Comparison of ENCODE assay signal across 12 mouse cellular contexts in genomic region chr1:158343243-158343714, GRCm38 (mm10). TPM values are rescaled to one million over a fixed set of nuclear protein-coding genes. Genes with fewer than 3 reads are reported as not detected.
DNase-seq lines count a peak whose midpoint lies in the region; ATAC-seq and TF ChIP-seq lines count a peak whose summit lies in the region.
"Had no signal": no experiment of that assay in that cellular context is flagged by ENCODE, and none has a peak within 500 bp of the region (broad histone marks: within the 10 kb centered on the region; RNA-seq: fewer than 3 reads in every experiment).

No protein-coding gene starts in this region.

- no peak for TF ChIP-seq CTCF in kidney, adult 2 months (conservative IDR thresholded peaks at IDR 0.05; ENCODE audit: insufficient read depth, insufficient read length, low read depth, low read length)
- peak; percentile 54; the same call in 1 of the 2 replicates for TF ChIP-seq CTCF in brain, embryonic 14.5 days (IDR thresholded peaks at IDR 0.05; ENCODE audit: borderline replicate concordance, extremely low read depth, insufficient read depth, insufficient read length)
- peak; percentile 55 for TF ChIP-seq CTCF in forebrain, postnatal 0 days (IDR thresholded peaks at IDR 0.05; ENCODE audit: low read depth)
- TF ChIP-seq CTCF in midbrain, postnatal 0 days (IDR thresholded peaks at IDR 0.05), result peak; percentile 68

- no peaks in the 10 kb centered on the region for H3K36me3 ChIP-seq in kidney, embryonic 16.5 days (ENCODE audit: insufficient read depth, low read length)
- no peaks in the 10 kb centered on the region for H3K36me3 ChIP-seq in kidney, adult 2 months (ENCODE audit: control insufficient read depth, insufficient read depth, low read length)
- H3K36me3 ChIP-seq in forebrain, postnatal 0 days (ENCODE audit: insufficient read depth), result no peaks in the 10 kb centered on the region
- H3K36me3 ChIP-seq in midbrain, postnatal 0 days (ENCODE audit: insufficient read depth, low read length), result no peaks in the 10 kb centered on the region

- H3K27ac ChIP-seq in kidney, embryonic 16.5 days (ENCODE audit: low read length), result no peak overlapping the region
- H3K27ac ChIP-seq in kidney, adult 2 months (ENCODE audit: insufficient read depth, low read depth, low read length), result no peak overlapping the region
- no peak overlapping the region for H3K27ac ChIP-seq in forebrain, postnatal 0 days (ENCODE audit: low read depth, low read length)
- no peak overlapping the region for H3K27ac ChIP-seq in midbrain, postnatal 0 days (ENCODE audit: low read depth, low read length)

- no peak overlapping the region for H3K4me3 ChIP-seq in kidney, embryonic 16.5 days (ENCODE audit: low read length)
- no peak overlapping the region for H3K4me3 ChIP-seq in kidney, adult 2 months (ENCODE audit: insufficient read depth, low read depth, low read length)
- no peak overlapping the region for H3K4me3 ChIP-seq in forebrain, postnatal 0 days (ENCODE audit: low read depth, low read length)
- no peak overlapping the region for H3K4me3 ChIP-seq in midbrain, postnatal 0 days (ENCODE audit: low read depth, low read length)

- no peak for DNase-seq in kidney, adult 2 months
- peak; percentile 75 for DNase-seq in brain, embryonic 14.5 days (ENCODE audit: low read depth)
- DNase-seq in forebrain, postnatal 0 days, result peak; percentile 36
- DNase-seq in midbrain, postnatal 0 days (ENCODE audit: low spot score), result peak; percentile 64
- DNase-seq in gastrocnemius, postnatal 10 days, result no peak
- DNase-seq in right cerebral cortex, postnatal 10 days (ENCODE audit: low spot score in 2 of 2), result no peak
- DNase-seq in frontal cortex, postnatal 36 days (ENCODE audit: low spot score in 2 of 2), result no peak
- DNase-seq: cerebellum, adult 11 months; gastrocnemius, postnatal 14 days had no signal

- H3K4me2 ChIP-seq in kidney, embryonic 16.5 days (replicated peaks; ENCODE audit: low read depth, low read length), result no peak overlapping the region
- no peak overlapping the region for H3K4me2 ChIP-seq in forebrain, postnatal 0 days (ENCODE audit: low read depth)
- H3K4me2 ChIP-seq in midbrain, postnatal 0 days (ENCODE audit: low read depth, low read length, poor library complexity, severe bottlenecking), result no peak overlapping the region

- no peaks in the 10 kb centered on the region for H3K4me1 ChIP-seq in kidney, embryonic 16.5 days (ENCODE audit: insufficient read depth, low read length)
- H3K4me1 ChIP-seq in kidney, adult 2 months (ENCODE audit: control insufficient read depth, insufficient read depth, low read length), result no peaks in the 10 kb centered on the region
- H3K4me1 ChIP-seq in forebrain, postnatal 0 days (ENCODE audit: insufficient read depth), result peaks cover 3% of the 10 kb centered on the region; the same call in 1 of the 2 replicates
- no peaks in the 10 kb centered on the region for H3K4me1 ChIP-seq in midbrain, postnatal 0 days (ENCODE audit: insufficient read depth, low read length)

- H3K9ac ChIP-seq in kidney, embryonic 16.5 days (replicated peaks; ENCODE audit: low read length), result no peak overlapping the region
- no peak overlapping the region for H3K9ac ChIP-seq in forebrain, postnatal 0 days
- H3K9ac ChIP-seq in midbrain, postnatal 0 days (replicated peaks; ENCODE audit: low read length, poor library complexity, severe bottlenecking), result no peak overlapping the region

- H3K9me3 ChIP-seq in kidney, embryonic 16.5 days (ENCODE audit: low read length), result no peaks in the 10 kb centered on the region
- no peaks in the 10 kb centered on the region for H3K9me3 ChIP-seq in forebrain, postnatal 0 days (ENCODE audit: low read length)
- no peaks in the 10 kb centered on the region for H3K9me3 ChIP-seq in midbrain, postnatal 0 days (ENCODE audit: low read length)

- H3K27me3 ChIP-seq in kidney, embryonic 16.5 days (ENCODE audit: insufficient read depth, low read length), result no peaks in the 10 kb centered on the region
- no peaks in the 10 kb centered on the region for H3K27me3 ChIP-seq in kidney, adult 2 months (replicated peaks; ENCODE audit: control insufficient read depth, insufficient read depth, low read length)
- H3K27me3 ChIP-seq in forebrain, postnatal 0 days (ENCODE audit: insufficient read depth, low read length), result no peaks in the 10 kb centered on the region
- H3K27me3 ChIP-seq in midbrain, postnatal 0 days (ENCODE audit: insufficient read depth, low read length), result no peaks in the 10 kb centered on the region

- 50% methylated on average over 6 of the region's 6 CpGs for WGBS in kidney, embryonic 16.5 days
- 49% methylated on average over 6 of the region's 6 CpGs for WGBS in kidney, adult 2 months
- WGBS in forebrain, postnatal 0 days, result 26% methylated on average over 6 of the region's 6 CpGs
- 13% methylated on average over 6 of the region's 6 CpGs for WGBS in midbrain, postnatal 0 days

- TF ChIP-seq POLR2A in kidney, adult 2 months (IDR thresholded peaks at IDR 0.05; ENCODE audit: low read depth, low read length), result no peak
- no peak for TF ChIP-seq POLR2A in brain, embryonic 14.5 days (IDR thresholded peaks at IDR 0.05; ENCODE audit: borderline replicate concordance, extremely low read depth, insufficient read depth, insufficient read length, poor library complexity, severe bottlenecking)

- ATAC-seq in kidney, embryonic 16.5 days (ENCODE audit: low FRiP score, low TSS enrichment), result 0 out of 2 replicates have a peak, but pooled peaks have one; percentile 39
- ATAC-seq in forebrain, postnatal 0 days, result peak; percentile 70
- peak; percentile 68 for ATAC-seq in midbrain, postnatal 0 days (ENCODE audit: low FRiP score)

RNA-seq across cellular contexts. Expression of gene Brinp2, which starts 12.8 kb away (rescaled TPM):
- 0.26 and 0.39 TPM in 2 replicates for polyA plus RNA-seq in kidney, embryonic 16.5 days (2015; fragmentation: Nextera tagmentation; extraction: Ambion mirVana)
- 0.16 and 0.36 TPM in 2 replicates for polyA plus RNA-seq in kidney, adult 2 months (2012; rRNA removed)
- 27.0 and 29.5 TPM in 2 replicates for polyA plus RNA-seq in brain, embryonic 14.5 days (2012; rRNA removed)
- 46.8 and 54.1 TPM in 2 replicates for total RNA-seq in forebrain, postnatal 0 days (2014; rRNA removed)
- polyA plus RNA-seq in forebrain, postnatal 0 days (2015; fragmentation: Nextera tagmentation; extraction: Ambion mirVana), result 34.1 and 40.6 TPM in 2 replicates
- 55.8 and 67.0 TPM in 2 replicates for total RNA-seq in midbrain, postnatal 0 days (2014; rRNA removed)
- polyA plus RNA-seq in midbrain, postnatal 0 days (2015; fragmentation: Nextera tagmentation; extraction: Ambion mirVana), result 41.0 and 44.0 TPM in 2 replicates
- under 1 TPM; 0.31 to 0.38 TPM for total RNA-seq in gastrocnemius, postnatal 10 days (2021)
- total RNA-seq: MEL had no signal
- polyA plus RNA-seq: liver, embryonic 16.5 days had no signal

RNA-seq across cellular contexts. Expression of gene Astn1, which starts 18.8 kb away (rescaled TPM):
- 0.64 and 1.0 TPM in 2 replicates for polyA plus RNA-seq in kidney, embryonic 16.5 days (2015; fragmentation: Nextera tagmentation; extraction: Ambion mirVana)
- polyA plus RNA-seq in kidney, adult 2 months (2012; rRNA removed), result 0.49 and 0.84 TPM in 2 replicates
- polyA plus RNA-seq in brain, embryonic 14.5 days (2012; rRNA removed), result 38.2 and 71.3 TPM in 2 replicates
- 83.6 and 122 TPM in 2 replicates for total RNA-seq in forebrain, postnatal 0 days (2014; rRNA removed)
- 20.9 and 29.4 TPM in 2 replicates for polyA plus RNA-seq in forebrain, postnatal 0 days (2015; fragmentation: Nextera tagmentation; extraction: Ambion mirVana)
- total RNA-seq in midbrain, postnatal 0 days (2014; rRNA removed), result 157 and 180 TPM in 2 replicates
- 36.5 and 36.7 TPM in 2 replicates for polyA plus RNA-seq in midbrain, postnatal 0 days (2015; fragmentation: Nextera tagmentation; extraction: Ambion mirVana)
- 1 to 10 TPM; 1.2 TPM for total RNA-seq in gastrocnemius, postnatal 10 days (2021)
- total RNA-seq: MEL had no signal
- polyA plus RNA-seq: liver, embryonic 16.5 days had no signal

Comparison
In these comparisons a context has a peak if more than half of its experiments do, and no peak if none do; other contexts are left out.
1. DNase-seq: peak in brain, embryonic 14.5 days (single experiment), forebrain, postnatal 0 days (single experiment) and midbrain, postnatal 0 days (single experiment); none in kidney, adult 2 months (single experiment), gastrocnemius, postnatal 10 days (single experiment), right cerebral cortex, postnatal 10 days (0 of 2) and frontal cortex, postnatal 36 days (0 of 2).
2. RNA of gene Brinp2, which starts 12.8 kb away (polyA plus RNA-seq): 41.0 to 44.0 TPM in midbrain, postnatal 0 days, 34.1 to 40.6 TPM in forebrain, postnatal 0 days and 27.0 to 29.5 TPM in brain, embryonic 14.5 days; 0.16 to 0.36 TPM in kidney, adult 2 months and 0.26 to 0.39 TPM in kidney, embryonic 16.5 days; every median in the first group is over 10 times any median in the second.
3. RNA of gene Astn1, which starts 18.8 kb away (polyA plus RNA-seq): 38.2 to 71.3 TPM in brain, embryonic 14.5 days, 36.5 to 36.7 TPM in midbrain, postnatal 0 days and 20.9 to 29.4 TPM in forebrain, postnatal 0 days; 0.64 to 1.0 TPM in kidney, embryonic 16.5 days and 0.49 to 0.84 TPM in kidney, adult 2 months; every median in the first group is over 10 times any median in the second.
4. Peak in every context shown above with its lines, with median percentiles within 50 percentile points of each other: ATAC-seq.